Mouse (Mus musculus) stomach, embryonic 14.5 days (tissue): ENCODE results near the gene Slc25a10. TPM values are rescaled to one million over a fixed set of nuclear protein-coding genes. Genes with fewer than 3 reads are reported as not detected.

Source experiments
- ATAC-seq: fragments of 200-750 bp; cut with Nextera tagmentation; 2 replicates; pipeline ENCODE4 v1.8.0; 2017; ENCODE audit warnings: low read depth, moderate TSS enrichment; ENCODE audit not compliant: insufficient number of reproducible peaks, insufficient read depth, low FRiP score
- H3K27ac ChIP-seq: fragments of 300-500 bp; sonication (generic); 2 replicates; pipeline ENCODE4 v1.5.1; 2014; ENCODE audit warnings: mild to moderate bottlenecking, low read length, moderate library complexity, mixed read lengths
- H3K27me3 ChIP-seq: fragments of 300-500 bp; sonication (generic); 2 replicates; pipeline ENCODE4 v1.6.1; 2014; ENCODE audit warnings: low read length, control low read depth, mixed read lengths; ENCODE audit not compliant: control insufficient read depth, insufficient read depth
- H3K36me3 ChIP-seq: fragments of 300-500 bp; sonication (generic); 2 replicates; pipeline ENCODE4 v1.6.1; 2014; ENCODE audit warnings: mild to moderate bottlenecking, control low read depth, low read length, moderate library complexity, mixed read lengths; ENCODE audit not compliant: control insufficient read depth, insufficient read depth
- H3K4me1 ChIP-seq: fragments of 300-500 bp; sonication (generic); 2 replicates; pipeline ENCODE4 v1.6.1; 2014; ENCODE audit warnings: low read length, control low read depth, mixed read lengths; ENCODE audit not compliant: control insufficient read depth, insufficient read depth
- H3K4me2 ChIP-seq: fragments of 300-500 bp; sonication (generic); replicated peaks from 2 replicates; pipeline ENCODE4 v1.6.1; 2014; ENCODE audit warnings: low read depth, low read length, control low read depth
- H3K4me3 ChIP-seq: fragments of 300-500 bp; sonication (generic); 2 replicates; pipeline ENCODE4 v1.5.1; 2014; ENCODE audit warnings: low read depth, low read length, control low read depth
- H3K9ac ChIP-seq: fragments of 300-500 bp; sonication (generic); replicated peaks from 2 replicates; pipeline ENCODE4 v1.6.1; 2014; ENCODE audit warnings: low read depth, mild to moderate bottlenecking, control low read depth, low read length, moderate library complexity, mixed read lengths
- H3K9me3 ChIP-seq: fragments of 300-500 bp; sonication (generic); 2 replicates; pipeline ENCODE4 v1.6.1; 2016; ENCODE audit warnings: low read depth, low read length, control low read depth; ENCODE audit not compliant: control insufficient read depth
- WGBS: fragments of 180-500 bp; shearing (Covaris S2); extraction: QIAGEN DNeasy Blood & Tissue Kit; methylation state at CpG from one replicate; pipeline ENCODE4 v1.1.7; 2014; 5-methylcytosine and 5-hydroxymethylcytosine counted together
- polyA plus RNA-seq: library from polyadenylated mRNA; unstranded; fragments of >200 nt; fragmentation: Nextera tagmentation; extraction: Ambion mirVana; gene quantifications from 2 replicates; pipeline ENCODE4 v1.2.1, GENCODE M21; 2014

Slc25a10 gene
- polyA plus RNA-seq = 66.5 and 75.1 TPM in 2 replicates

- no peaks in the 10 kb centered on the region for H3K9me3 ChIP-seq
- H3K4me1 ChIP-seq = peaks cover 22% of the 10 kb centered on the region
- peaks cover 55% of the 10 kb centered on the region for H3K36me3 ChIP-seq
- peak within 1 kb of the TSS; percentile 78 for H3K9ac ChIP-seq
- ATAC-seq = peak; percentile 88
- peak within 1 kb of the TSS; percentile 83 for H3K27ac ChIP-seq
- H3K27me3 ChIP-seq = no peaks in the 10 kb centered on the region
- under 1% methylated on average over 35 of the region's 35 CpGs for WGBS
- peak within 1 kb of the TSS; percentile 91 for H3K4me2 ChIP-seq
- peak within 1 kb of the TSS; percentile 91 for H3K4me3 ChIP-seq
Measured at GRCm38 (mm10) chr11:120491317-120492023, at the start of gene Slc25a10. Slc25a10 (plus strand) TSS chr11:120491840.

GRCm38 (mm10) chr11:120442344-120442743, 49.3 kb upstream of the Slc25a10 start, which contains the start of gene Tspan10:
Tspan10 (plus strand) TSS chr11:120442644.
- ATAC-seq = no peak
- H3K4me2 ChIP-seq = no peak within 1 kb of the TSS
- H3K4me1 ChIP-seq = no peaks in the 10 kb centered on the region
- H3K36me3 ChIP-seq = no peaks in the 10 kb centered on the region
- H3K9ac ChIP-seq = no peak within 1 kb of the TSS
- no peak within 1 kb of the TSS for H3K27ac ChIP-seq
- 84% methylated on average over 3 of the region's 3 CpGs for WGBS
- no peaks in the 10 kb centered on the region for H3K27me3 ChIP-seq
- no peaks in the 10 kb centered on the region for H3K9me3 ChIP-seq
- H3K4me3 ChIP-seq = no peak within 1 kb of the TSS

- Histone ChIP-seq H3K27ac (no peak overlapping the region), H3K4me1 (no peaks in the 10 kb centered on the region), H3K27me3 (no peaks in the 10 kb centered on the region), H3K9ac (no peak overlapping the region), H3K4me2 (no peak overlapping the region), H3K36me3 (no peaks in the 10 kb centered on the region), H3K4me3 (no peak overlapping the region), H3K9me3 (no peaks in the 10 kb centered on the region)
- ATAC-seq = no peak
- WGBS = 79% methylated on average over 3 of the region's 3 CpGs
Measured at GRCm38 (mm10) chr11:120442765-120443280, 48.8 kb upstream of the Slc25a10 start.

GRCm38 (mm10) chr11:120444106-120444505, 47.5 kb upstream of the Slc25a10 start:
- Histone ChIP-seq H3K9me3 (no peaks in the 10 kb centered on the region), H3K9ac (no peak overlapping the region), H3K4me1 (no peaks in the 10 kb centered on the region), H3K4me3 (no peak overlapping the region), H3K4me2 (no peak overlapping the region), H3K27ac (no peak overlapping the region), H3K27me3 (no peaks in the 10 kb centered on the region), H3K36me3 (no peaks in the 10 kb centered on the region)
- WGBS = 65% methylated on average over 6 of the region's 6 CpGs
- ATAC-seq = no peak

- H3K27me3 ChIP-seq = no peaks in the 10 kb centered on the region
- no peaks in the 10 kb centered on the region for H3K4me1 ChIP-seq
- no peak overlapping the region for H3K9ac ChIP-seq
- H3K36me3 ChIP-seq = no peaks in the 10 kb centered on the region
- WGBS = 61% methylated on average over 3 of the region's 3 CpGs
- H3K4me3 ChIP-seq = no peak overlapping the region
- H3K9me3 ChIP-seq = no peaks in the 10 kb centered on the region
- no peak for ATAC-seq
- H3K4me2 ChIP-seq = no peak overlapping the region
- H3K27ac ChIP-seq = no peak overlapping the region
Measured at GRCm38 (mm10) chr11:120445475-120445874, 46.2 kb upstream of the Slc25a10 start.

GRCm38 (mm10) chr11:120447179-120447578, 44.5 kb upstream of the Slc25a10 start:
- Histone ChIP-seq H3K4me3 (no peak overlapping the region), H3K36me3 (no peaks in the 10 kb centered on the region), H3K9me3 (no peaks in the 10 kb centered on the region), H3K4me2 (no peak overlapping the region), H3K27me3 (no peaks in the 10 kb centered on the region), H3K4me1 (no peaks in the 10 kb centered on the region), H3K27ac (no peak overlapping the region), H3K9ac (no peak overlapping the region)
- ATAC-seq = no peak
- 73% methylated on average over 7 of the region's 7 CpGs for WGBS

- Histone ChIP-seq H3K4me2 (no peak overlapping the region), H3K27ac (no peak overlapping the region), H3K4me3 (no peak overlapping the region), H3K9ac (no peak overlapping the region), H3K4me1 (peaks cover 5% of the 10 kb centered on the region; the same call in 1 of the 2 replicates), H3K36me3 (no peaks in the 10 kb centered on the region), H3K9me3 (no peaks in the 10 kb centered on the region), H3K27me3 (no peaks in the 10 kb centered on the region)
- no peak for ATAC-seq
- 68% methylated on average over 3 of the region's 3 CpGs for WGBS
Measured at GRCm38 (mm10) chr11:120452246-120452645, 39.4 kb upstream of the Slc25a10 start.

- Histone ChIP-seq H3K4me2 (no peak within 1 kb of the TSS), H3K9ac (no peak within 1 kb of the TSS), H3K9me3 (no peaks in the 10 kb centered on the region), H3K4me3 (no peak within 1 kb of the TSS), H3K27ac (no peak within 1 kb of the TSS), H3K27me3 (no peaks in the 10 kb centered on the region), H3K4me1 (peaks cover 5% of the 10 kb centered on the region; the same call in 1 of the 2 replicates), H3K36me3 (no peaks in the 10 kb centered on the region)
- no peak for ATAC-seq
- 86% methylated on average over 4 of the region's 4 CpGs for WGBS
Measured at GRCm38 (mm10) chr11:120453306-120453705, 38.3 kb upstream of the Slc25a10 start, which contains the start of gene Pde6g. Pde6g (minus strand) TSS chr11:120453500.
